Mouse (Mus musculus) neural tube, embryonic 12.5 days (tissue): ENCODE results near the gene Usp48. TPM values are rescaled to one million over a fixed set of nuclear protein-coding genes. Genes with fewer than 3 reads are reported as not detected.
"Not testable (repeated sequence)": the region's sequence is repeated elsewhere in the genome, so short reads cannot be mapped to it uniquely, and the experiment has no call there.

Experiments
- ATAC-seq: fragments of 200-750 bp; cut with Nextera tagmentation; 2 replicates; pipeline ENCODE4 v1.8.0; 2017; ENCODE audit warnings: low read depth, mild to moderate bottlenecking, moderate TSS enrichment, moderate library complexity; ENCODE audit not compliant: low FRiP score
- H3K27ac ChIP-seq: fragments of 300-500 bp; sonication (generic); 2 replicates; pipeline ENCODE4 v1.5.1; 2016
- H3K27me3 ChIP-seq: fragments of 300-500 bp; sonication (generic); replicated peaks from 2 replicates; pipeline ENCODE4 v1.6.1; 2016; ENCODE audit warnings: mild to moderate bottlenecking
- H3K36me3 ChIP-seq: fragments of 300-500 bp; sonication (generic); 2 replicates; pipeline ENCODE4 v1.6.1; 2016; ENCODE audit warnings: mild to moderate bottlenecking
- H3K4me1 ChIP-seq: fragments of 300-500 bp; sonication (generic); 2 replicates; pipeline ENCODE4 v1.6.1; 2016
- H3K4me2 ChIP-seq: fragments of 300-500 bp; sonication (generic); replicated peaks from 2 replicates; pipeline ENCODE4 v1.6.1; 2016; ENCODE audit warnings: mild to moderate bottlenecking
- H3K4me3 ChIP-seq: fragments of 300-500 bp; sonication (generic); 2 replicates; pipeline ENCODE4 v1.5.1; 2016
- H3K9ac ChIP-seq: fragments of 300-500 bp; sonication (generic); 2 replicates; pipeline ENCODE4 v1.6.1; 2016; ENCODE audit warnings: mild to moderate bottlenecking
- H3K9me3 ChIP-seq: fragments of 300-500 bp; sonication (generic); 2 replicates; pipeline ENCODE4 v1.6.1; 2016; ENCODE audit warnings: mild to moderate bottlenecking
- WGBS: fragments of 180-500 bp; shearing (Covaris S2); methylation state at CpG from one replicate; pipeline ENCODE4 v1.1.7; 2016; 5-methylcytosine and 5-hydroxymethylcytosine counted together
- polyA plus RNA-seq: library from polyadenylated mRNA; unstranded; fragments of >200 nt; fragmentation: Nextera tagmentation; extraction: Ambion mirVana; gene quantifications from 2 replicates; pipeline ENCODE4 v1.2.1, GENCODE M21; 2016

The Usp48 gene
- polyA plus RNA-seq, 1 experiment from 2014 or later: 79.0 TPM

DNA sequence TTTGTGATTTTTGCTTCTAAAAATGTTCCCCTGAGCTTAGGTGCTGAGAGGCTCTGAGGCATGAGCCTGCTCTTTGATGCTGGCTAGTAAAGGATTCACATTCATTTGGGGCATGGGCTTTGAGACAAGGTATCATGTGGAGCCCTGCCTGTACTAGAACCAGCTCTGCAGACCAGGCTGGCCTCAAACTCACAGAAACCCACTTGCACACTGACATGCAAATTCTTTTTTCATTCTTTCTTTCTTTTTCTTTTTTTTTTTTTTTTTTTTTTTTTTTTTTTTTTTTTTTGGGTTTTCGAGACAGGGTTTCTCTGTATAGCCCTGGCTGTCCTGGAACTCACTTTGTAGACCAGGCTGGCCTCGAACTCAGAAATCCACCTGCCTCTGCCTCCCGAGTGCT is 4.5 kb upstream of the Usp48 start:
- not testable (repeated sequence) for H3K27ac ChIP-seq, ATAC-seq, H3K4me2 ChIP-seq, H3K4me1 ChIP-seq, H3K4me3 ChIP-seq, H3K9me3 ChIP-seq, H3K27me3 ChIP-seq, H3K9ac ChIP-seq, H3K36me3 ChIP-seq
- WGBS: 78% methylated on average over 2 of the region's 3 CpGs

DNA sequence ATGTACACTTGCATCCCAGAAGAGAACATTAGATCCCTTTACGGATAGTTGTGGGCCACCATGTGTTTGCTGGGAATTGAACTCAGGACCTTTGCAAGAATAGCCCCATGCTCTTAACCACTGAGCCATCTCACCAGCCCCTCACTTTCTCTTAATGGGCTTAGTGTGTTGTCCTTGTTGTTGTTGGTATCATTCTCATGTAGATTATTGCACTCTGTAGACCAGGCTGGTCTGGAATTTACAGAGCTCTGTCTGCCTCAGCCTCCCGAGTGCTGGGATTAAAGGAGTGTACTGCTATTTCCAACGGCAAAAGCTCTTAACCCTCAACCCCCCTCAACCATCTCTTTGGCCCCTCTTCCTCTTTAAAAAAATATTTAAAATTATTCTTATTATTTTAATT is 4.0 kb upstream of the Usp48 start:
- H3K27ac ChIP-seq: no peak overlapping the region
- no peaks in the 10 kb centered on the region for H3K4me1 ChIP-seq
- no peaks in the 10 kb centered on the region for H3K9me3 ChIP-seq
- H3K9ac ChIP-seq: no peak overlapping the region
- no peak for ATAC-seq
- WGBS: 88% methylated on average over 3 of the region's 3 CpGs
- no peak overlapping the region for H3K4me2 ChIP-seq
- no peaks in the 10 kb centered on the region for H3K27me3 ChIP-seq
- H3K4me3 ChIP-seq: no peak overlapping the region
- no peaks in the 10 kb centered on the region for H3K36me3 ChIP-seq

DNA sequence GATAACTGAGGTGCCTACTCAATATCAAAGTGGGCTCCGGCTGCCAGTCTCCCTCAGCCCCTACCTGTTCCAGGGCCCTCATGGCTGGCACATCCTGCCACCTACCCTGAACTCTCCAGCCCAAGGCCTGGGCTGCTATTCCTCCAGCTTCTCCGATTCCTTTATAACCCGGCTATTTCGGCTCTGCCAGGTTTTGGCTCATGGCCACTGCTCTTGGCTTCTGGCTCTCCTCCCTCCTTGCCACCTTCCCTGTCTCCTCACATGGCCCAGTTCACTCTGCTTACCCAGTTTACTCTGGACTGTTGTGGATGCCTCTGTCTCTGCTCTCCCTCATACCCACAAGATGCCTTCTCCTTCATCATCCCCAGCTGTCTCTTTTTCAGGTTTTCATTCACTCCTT is 2.6 kb upstream of the Usp48 start:
- 88% methylated on average over 4 of the region's 4 CpGs for WGBS
- no peak overlapping the region for H3K4me2 ChIP-seq
- no peak overlapping the region for H3K4me3 ChIP-seq
- no peak overlapping the region for H3K27ac ChIP-seq
- no peaks in the 10 kb centered on the region for H3K27me3 ChIP-seq
- no peaks in the 10 kb centered on the region for H3K36me3 ChIP-seq
- H3K9me3 ChIP-seq: no peaks in the 10 kb centered on the region
- no peak overlapping the region for H3K9ac ChIP-seq
- ATAC-seq: no peak
- H3K4me1 ChIP-seq: peaks cover 13% of the 10 kb centered on the region

DNA sequence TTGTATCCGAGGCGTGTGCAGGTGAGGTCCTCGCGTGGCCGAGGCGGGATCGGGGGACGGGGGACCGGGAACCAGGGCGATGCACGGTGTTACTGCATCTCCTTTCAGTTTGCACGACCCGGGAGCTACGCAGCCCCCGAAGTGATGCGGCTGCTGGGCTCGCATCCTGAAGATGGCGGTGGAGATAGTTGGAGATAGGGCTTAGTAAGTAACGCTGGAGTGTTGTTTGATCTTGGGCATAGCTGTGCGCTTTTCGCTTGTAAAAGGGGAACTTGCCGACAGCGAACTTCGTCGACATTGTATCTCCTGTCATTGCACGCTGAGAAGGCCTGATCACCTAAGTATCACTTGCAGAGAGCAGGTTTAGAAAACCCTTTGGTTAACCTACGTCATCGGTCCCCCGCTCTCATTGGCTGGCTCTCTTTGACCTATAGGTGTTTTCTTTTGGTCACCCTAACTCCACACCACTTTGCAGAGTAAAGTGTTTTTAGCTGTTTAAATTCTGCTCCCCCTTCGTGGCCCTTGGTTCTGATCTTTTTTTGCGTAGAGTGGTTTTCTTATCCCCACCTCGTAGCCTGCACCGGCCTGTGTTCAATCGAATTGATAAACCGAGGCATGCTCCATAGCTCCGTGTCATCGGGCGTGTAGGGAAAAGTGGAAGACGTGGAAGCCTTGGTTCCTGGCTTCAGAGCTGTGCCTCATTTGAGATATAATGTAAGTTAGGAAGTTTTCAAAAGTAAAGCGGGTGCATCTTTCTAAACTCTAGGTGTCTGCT is 1.1 kb downstream of the Usp48 start:
- Histone ChIP-seq H3K4me2 (peak overlapping the region; percentile 78), H3K9ac (peak overlapping the region; percentile 86), H3K36me3 (no peaks in the 10 kb centered on the region), H3K4me1 (peaks cover 28% of the 10 kb centered on the region), H3K9me3 (no peaks in the 10 kb centered on the region), H3K4me3 (peak overlapping the region; percentile 87), H3K27ac (peak overlapping the region; percentile 98), H3K27me3 (no peaks in the 10 kb centered on the region)
- WGBS: 5% methylated on average over 40 of the region's 40 CpGs
- ATAC-seq: no peak; the same call in 1 of the 2 replicates

DNA sequence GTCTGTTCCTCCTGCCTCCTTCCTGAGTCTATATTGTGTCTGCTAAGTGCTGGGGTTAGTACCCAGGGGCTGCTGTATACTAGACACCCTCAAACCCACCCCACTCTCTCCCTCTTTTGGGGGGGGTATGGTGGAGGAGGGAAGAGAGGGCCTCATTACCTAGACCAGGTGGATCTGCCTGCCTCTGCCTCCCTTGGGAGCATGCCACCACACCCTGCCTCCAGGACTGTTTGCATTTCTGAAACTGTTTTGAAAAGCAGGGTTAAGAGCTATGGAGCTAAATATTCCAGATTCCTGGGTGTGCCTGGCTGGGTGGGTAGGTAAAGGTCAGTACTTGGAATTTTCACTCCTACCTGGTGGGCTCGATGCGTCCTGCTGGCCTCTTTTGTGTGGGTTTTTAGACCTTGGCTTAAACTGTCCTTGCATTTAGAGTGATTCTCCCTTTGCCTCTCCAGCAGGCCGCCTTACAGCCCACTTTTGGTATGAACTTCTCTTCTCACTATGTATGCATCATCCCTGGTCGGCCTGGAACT is 3.6 kb downstream of the Usp48 start:
- Histone ChIP-seq H3K4me2 (no peak overlapping the region), H3K9ac (no peak overlapping the region), H3K9me3 (no peaks in the 10 kb centered on the region), H3K27ac (no peak overlapping the region), H3K4me1 (peaks cover 28% of the 10 kb centered on the region), H3K36me3 (no peaks in the 10 kb centered on the region), H3K27me3 (no peaks in the 10 kb centered on the region), H3K4me3 (no peak overlapping the region)
- ATAC-seq: no peak
- WGBS: 94% methylated on average over 4 of the region's 4 CpGs

DNA sequence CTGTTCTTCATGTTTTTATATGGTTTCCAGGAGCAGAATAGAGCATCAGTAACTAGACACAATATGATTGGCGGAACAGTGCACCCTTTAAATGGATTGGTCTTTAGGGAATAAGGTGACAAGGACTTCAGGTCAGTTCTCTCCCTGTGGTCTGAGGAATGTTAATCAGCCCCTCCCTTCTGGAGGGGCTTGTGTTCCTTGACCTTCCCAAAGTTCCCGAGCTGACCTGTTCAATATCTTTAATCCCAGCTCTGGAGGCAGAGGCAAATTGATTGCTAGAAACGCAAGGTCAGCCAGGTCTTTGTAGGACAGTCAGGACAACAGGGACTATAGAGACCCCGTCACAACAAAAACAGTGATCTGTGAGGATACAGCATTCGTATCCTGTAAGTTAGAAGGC is 5.0 kb downstream of the Usp48 start:
- 89% methylated on average over 5 of the region's 5 CpGs for WGBS
- ATAC-seq: no peak
- H3K4me3 ChIP-seq: no peak overlapping the region
- H3K36me3 ChIP-seq: no peaks in the 10 kb centered on the region
- H3K27me3 ChIP-seq: no peaks in the 10 kb centered on the region
- peaks cover 37% of the 10 kb centered on the region for H3K4me1 ChIP-seq
- H3K9ac ChIP-seq: no peak overlapping the region
- H3K9me3 ChIP-seq: no peaks in the 10 kb centered on the region
- no peak overlapping the region for H3K4me2 ChIP-seq
- no peak overlapping the region for H3K27ac ChIP-seq

DNA sequence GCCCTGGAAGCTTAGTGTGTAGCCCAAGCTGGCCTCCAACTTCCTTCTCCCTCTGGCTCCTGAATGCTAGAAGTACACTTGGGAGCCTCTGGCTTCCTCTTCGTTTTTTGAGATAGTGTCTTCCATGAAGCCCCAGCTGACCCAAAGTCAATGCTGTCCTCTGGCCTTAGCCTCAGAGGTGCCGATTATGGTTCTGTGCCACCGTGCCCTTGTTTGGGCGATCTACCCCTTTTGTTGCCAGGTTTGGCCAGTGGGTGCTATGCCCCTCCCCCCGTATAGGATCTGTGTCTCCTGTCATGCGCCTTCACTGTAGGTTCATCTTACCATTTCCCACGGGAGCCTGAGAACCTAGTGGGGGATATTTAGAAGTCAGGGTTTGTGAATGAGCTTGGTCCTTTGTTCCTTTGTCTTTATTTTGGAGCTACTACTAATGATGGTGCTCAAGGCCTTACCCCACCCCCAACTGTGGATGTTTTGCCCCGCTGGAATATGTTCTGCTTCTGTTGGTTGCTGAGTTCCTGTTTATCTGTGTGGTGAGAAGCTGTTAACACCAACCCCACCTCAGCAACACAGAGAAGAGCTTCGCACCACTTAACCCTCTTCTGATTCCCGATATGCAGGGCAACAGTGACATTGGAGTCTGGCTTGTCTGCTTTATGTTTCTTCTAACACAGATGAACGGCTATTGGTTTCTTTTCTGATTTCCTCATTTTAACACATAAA is 10.1 kb downstream of the Usp48 start:
- ATAC-seq: no peak
- Histone ChIP-seq H3K4me3 (no peak overlapping the region), H3K9me3 (no peaks in the 10 kb centered on the region), H3K4me2 (no peak overlapping the region), H3K4me1 (peaks cover 22% of the 10 kb centered on the region), H3K36me3 (peaks cover 39% of the 10 kb centered on the region), H3K9ac (no peak overlapping the region), H3K27me3 (no peaks in the 10 kb centered on the region), H3K27ac (no peak overlapping the region)
- 80% methylated on average over 11 of the region's 11 CpGs for WGBS

DNA sequence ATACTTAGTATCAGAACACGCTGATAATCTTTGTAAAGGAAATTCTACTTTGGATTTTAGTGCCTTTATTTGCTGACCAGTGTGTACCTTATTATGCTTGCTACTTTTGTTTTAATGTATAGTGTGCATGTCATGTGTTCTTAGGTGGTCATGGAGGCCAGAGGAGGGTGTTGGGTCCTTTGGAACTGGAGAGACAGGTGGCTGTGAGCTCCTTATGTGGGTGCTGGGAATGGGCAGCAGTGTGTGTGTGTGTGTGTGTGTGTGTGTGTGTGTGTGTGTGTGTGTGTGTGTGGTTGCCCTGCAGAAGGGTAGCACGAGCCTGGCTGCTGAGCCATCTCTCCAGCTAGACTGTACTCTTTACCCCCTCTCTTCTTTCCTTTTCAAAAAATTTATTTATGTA is 13.5 kb downstream of the Usp48 start:
- ATAC-seq: no peak
- H3K9me3 ChIP-seq: no peaks in the 10 kb centered on the region

DNA sequence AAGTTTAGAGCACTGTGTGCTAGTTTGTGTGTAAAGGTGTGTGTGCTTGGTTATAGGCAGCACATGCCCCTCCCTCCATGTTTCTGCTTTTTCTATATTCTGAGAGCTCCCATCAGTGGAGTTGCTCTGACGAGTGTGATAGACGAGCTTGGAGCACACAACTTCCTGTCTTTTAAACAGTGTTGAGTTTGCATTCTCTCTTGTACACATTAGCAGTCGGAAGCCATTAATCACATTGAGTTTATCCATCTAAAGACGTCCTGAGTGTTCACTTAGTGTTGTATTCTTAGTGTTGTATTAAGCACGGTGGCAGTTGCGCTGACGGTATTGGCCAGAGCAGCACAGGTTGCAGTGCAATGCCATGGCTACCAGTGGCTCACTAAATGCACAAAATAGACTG is 15.7 kb downstream of the Usp48 start:
- 89% methylated on average over 7 of the region's 7 CpGs for whole genome bisulfite sequencing
- Histone ChIP-seq H3K4me3 (no peak overlapping the region), H3K9ac (no peak overlapping the region), H3K4me2 (no peak overlapping the region), H3K4me1 (no peaks in the 10 kb centered on the region), H3K36me3 (peaks cover 96% of the 10 kb centered on the region), H3K27ac (no peak overlapping the region), H3K27me3 (no peaks in the 10 kb centered on the region), H3K9me3 (no peaks in the 10 kb centered on the region)
- ATAC-seq: no peak

More for the DNA sequence above, 13.5 kb downstream of the Usp48 start:
- Histone ChIP-seq H3K27ac (no peak overlapping the region), H3K4me2 (no peak overlapping the region), H3K27me3 (no peaks in the 10 kb centered on the region), H3K36me3 (peaks cover 73% of the 10 kb centered on the region), H3K9ac (no peak overlapping the region), H3K4me1 (peaks cover 12% of the 10 kb centered on the region; the same call in 1 of the 2 replicates), H3K4me3 (no peak overlapping the region)
- over 99% methylated on average over 2 of the region's 2 CpGs for WGBS

DNA sequence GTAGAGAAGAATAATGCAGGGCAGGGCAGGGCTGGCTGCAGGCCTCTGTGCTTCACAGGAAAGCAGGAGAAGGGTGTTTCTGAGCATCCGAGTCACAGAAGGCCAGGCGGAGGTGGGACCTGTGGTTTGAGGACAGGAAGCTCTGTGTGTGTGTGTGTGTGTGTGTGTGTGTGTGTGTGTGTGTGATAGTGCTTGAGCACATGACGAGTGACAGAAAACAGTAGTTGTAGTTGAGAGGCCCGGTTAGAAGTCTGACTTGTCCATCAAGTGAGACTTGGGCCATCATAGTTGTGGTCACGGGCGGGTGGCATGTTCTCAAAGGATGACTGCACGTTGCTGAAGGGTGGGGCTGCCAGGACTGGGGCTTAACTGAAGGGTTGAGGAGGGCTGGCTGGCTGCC is 16.1 kb downstream of the Usp48 start:
- Histone ChIP-seq H3K4me2 (no peak overlapping the region), H3K27ac (no peak overlapping the region), H3K4me3 (no peak overlapping the region), H3K36me3 (peaks cover 97% of the 10 kb centered on the region), H3K4me1 (no peaks in the 10 kb centered on the region), H3K9me3 (no peaks in the 10 kb centered on the region), H3K9ac (no peak overlapping the region), H3K27me3 (no peaks in the 10 kb centered on the region)
- 90% methylated on average over 7 of the region's 7 CpGs for WGBS
- ATAC-seq: no peak

DNA sequence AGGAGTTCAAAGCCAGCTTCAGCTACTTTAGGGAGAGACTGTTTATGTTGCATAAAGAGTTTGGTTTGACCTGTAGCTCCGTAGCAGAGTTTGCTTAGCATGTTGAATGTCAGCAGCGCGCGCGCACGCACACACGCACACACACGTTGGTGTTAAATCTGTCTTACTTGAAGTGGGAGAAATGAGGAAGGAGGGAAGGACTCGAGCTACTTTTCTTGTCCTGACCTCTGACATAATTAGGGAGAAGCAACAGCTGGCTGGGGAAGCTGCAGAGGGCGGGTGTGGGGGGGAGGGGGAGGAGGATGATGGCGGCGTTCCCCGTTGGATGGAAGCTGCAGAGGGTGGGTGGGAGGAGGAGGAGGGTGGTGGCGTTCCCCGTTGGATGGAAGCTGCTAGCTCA is 16.7 kb downstream of the Usp48 start:
- WGBS: 88% methylated on average over 15 of the region's 15 CpGs

DNA sequence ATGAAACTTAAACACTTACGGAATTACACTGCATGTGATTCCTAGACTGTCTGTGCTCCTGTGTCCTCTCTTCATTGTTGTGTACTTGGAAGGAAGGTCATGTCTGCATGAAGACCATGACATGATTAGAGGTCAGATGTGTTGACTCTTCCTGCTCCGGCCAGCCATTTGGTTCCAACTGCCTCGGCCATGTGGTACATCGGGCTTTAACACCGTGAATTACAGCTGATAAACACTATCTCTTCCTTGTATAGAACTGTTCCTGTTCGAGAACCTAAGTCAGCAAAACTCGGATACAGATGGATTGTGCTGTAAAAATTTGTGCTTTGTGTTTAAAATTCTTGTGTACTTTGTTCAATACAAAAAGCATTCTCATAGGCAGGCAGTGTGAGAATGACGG is 29.3 kb downstream of the Usp48 start:
- Histone ChIP-seq H3K4me1 (no peaks in the 10 kb centered on the region), H3K27me3 (no peaks in the 10 kb centered on the region), H3K4me3 (no peak overlapping the region), H3K27ac (no peak overlapping the region), H3K4me2 (no peak overlapping the region), H3K36me3 (peaks cover 82% of the 10 kb centered on the region), H3K9ac (no peak overlapping the region), H3K9me3 (no peaks in the 10 kb centered on the region)
- no peak for ATAC-seq
- WGBS: 93% methylated on average over 8 of the region's 8 CpGs

More for the DNA sequence above, 16.7 kb downstream of the Usp48 start:
- H3K4me2 ChIP-seq: no peak overlapping the region
- no peak overlapping the region for H3K4me3 ChIP-seq
- H3K9ac ChIP-seq: no peak overlapping the region
- peaks cover 95% of the 10 kb centered on the region for H3K36me3 ChIP-seq
- no peaks in the 10 kb centered on the region for H3K4me1 ChIP-seq
- H3K27me3 ChIP-seq: no peaks in the 10 kb centered on the region
- no peak overlapping the region for H3K27ac ChIP-seq
- no peaks in the 10 kb centered on the region for H3K9me3 ChIP-seq
- ATAC-seq: no peak
